Mouse (Mus musculus) forebrain, postnatal 0 days (tissue): ENCODE data around the gene Mllt3. TPM values are rescaled to one million over a fixed set of nuclear protein-coding genes. Genes with fewer than 3 reads are reported as not detected.
A peak's percentile ranks its signal among the peaks of the same experiment; 100 is the strongest.

ENCODE experiments used
- ATAC-seq: fragments of 200-750 bp; cut with Nextera tagmentation; 2 replicates; pipeline ENCODE4 v1.8.0; 2017; ENCODE audit warnings: mild to moderate bottlenecking, moderate library complexity
- DNase-seq: peaks from one replicate; pipeline ENCODE4 v3.0.0-alpha.2; 2015
- H3K27ac ChIP-seq: fragments of 300-500 bp; sonication (generic); 2 replicates; pipeline ENCODE4 v1.5.1; 2014; ENCODE audit warnings: low read depth, mild to moderate bottlenecking, antibody characterized with exemption, low read length, moderate library complexity, mixed read lengths
- H3K27me3 ChIP-seq: fragments of 300-500 bp; sonication (generic); 2 replicates; pipeline ENCODE4 v1.6.1; 2014; ENCODE audit warnings: mild to moderate bottlenecking, low read length, mixed read lengths; ENCODE audit not compliant: insufficient read depth
- H3K36me3 ChIP-seq: fragments of 300-500 bp; sonication (generic); 2 replicates; pipeline ENCODE4 v1.6.1; 2014; ENCODE audit warnings: mild to moderate bottlenecking, moderate library complexity; ENCODE audit not compliant: insufficient read depth
- H3K4me1 ChIP-seq: fragments of 300-500 bp; sonication (generic); 2 replicates; pipeline ENCODE4 v1.6.1; 2014; ENCODE audit warnings: antibody characterized with exemption; ENCODE audit not compliant: insufficient read depth
- H3K4me2 ChIP-seq: fragments of 300-500 bp; sonication (generic); 2 replicates; pipeline ENCODE4 v1.6.1; 2014; ENCODE audit warnings: low read depth, mild to moderate bottlenecking, moderate library complexity
- H3K4me3 ChIP-seq: fragments of 300-500 bp; sonication (generic); 2 replicates; pipeline ENCODE4 v1.5.1; 2014; ENCODE audit warnings: low read depth, low read length, mixed read lengths
- H3K9ac ChIP-seq: fragments of 300-500 bp; sonication (generic); 2 replicates; pipeline ENCODE4 v1.6.1; 2014; ENCODE audit warnings: mild to moderate bottlenecking
- H3K9me3 ChIP-seq: fragments of 300-500 bp; sonication (generic); 2 replicates; pipeline ENCODE4 v1.6.1; 2016; ENCODE audit warnings: low read length
- CTCF ChIP-seq: sonication (generic); IDR thresholded peaks from 2 replicates; pipeline ENCODE4 v1.5.1; 2016; ENCODE audit warnings: antibody characterized with exemption, control low read depth, low read depth
- WGBS: fragments of 180-500 bp; shearing (Covaris S2); extraction: QIAGEN DNeasy Blood & Tissue Kit; methylation state at CpG from one replicate; pipeline ENCODE4 v1.1.7; 2014; 5-methylcytosine and 5-hydroxymethylcytosine counted together
- polyA plus RNA-seq: library from polyadenylated mRNA; unstranded; fragments of >200 nt; fragmentation: Nextera tagmentation; extraction: Ambion mirVana; gene quantifications from 2 replicates; pipeline ENCODE4 v1.2.1, GENCODE M21; 2015
- total RNA-seq: library from RNA; depleted of rRNA; stranded (reverse); fragments of >200 nt; gene quantifications from 2 replicates; pipeline ENCODE4 v1.2.3, GENCODE M21; 2014

The Mllt3 gene
- total and polyA plus RNA-seq, 2 experiments from 2014 or later: 41.0 to 75.2 TPM

DNA sequence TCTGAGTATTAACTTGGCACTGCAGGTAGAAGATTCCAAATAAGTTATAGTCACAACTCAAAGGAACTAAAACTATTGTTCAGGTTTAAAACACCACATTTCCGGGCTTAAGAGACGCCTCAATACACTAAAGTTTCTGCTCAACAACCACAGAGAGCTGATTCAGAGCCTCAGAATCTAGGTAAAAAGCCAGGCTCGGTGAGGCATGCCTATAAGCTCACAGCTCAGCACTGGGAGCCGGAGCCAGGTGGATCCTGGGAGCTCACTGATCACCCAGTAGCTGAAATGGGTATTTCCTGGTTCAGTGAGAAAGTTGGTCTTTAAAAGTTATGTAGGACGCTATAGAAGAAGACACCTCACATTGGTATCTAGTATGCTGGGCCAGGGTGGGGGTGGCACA, 183.1 kb downstream of the Mllt3 start:
- no peak for ATAC-seq
- H3K27ac ChIP-seq: no peak overlapping the region
- TF ChIP-seq CTCF: no peak
- H3K36me3 ChIP-seq: no peaks in the 10 kb centered on the region
- DNase-seq: no peak
- H3K4me2 ChIP-seq: no peak overlapping the region
- no peaks in the 10 kb centered on the region for H3K27me3 ChIP-seq
- no peak overlapping the region for H3K4me3 ChIP-seq
- 87% methylated on average over 5 of the region's 5 CpGs for WGBS
- H3K9me3 ChIP-seq: no peaks in the 10 kb centered on the region
- no peak overlapping the region for H3K9ac ChIP-seq
- H3K4me1 ChIP-seq: no peaks in the 10 kb centered on the region

DNA sequence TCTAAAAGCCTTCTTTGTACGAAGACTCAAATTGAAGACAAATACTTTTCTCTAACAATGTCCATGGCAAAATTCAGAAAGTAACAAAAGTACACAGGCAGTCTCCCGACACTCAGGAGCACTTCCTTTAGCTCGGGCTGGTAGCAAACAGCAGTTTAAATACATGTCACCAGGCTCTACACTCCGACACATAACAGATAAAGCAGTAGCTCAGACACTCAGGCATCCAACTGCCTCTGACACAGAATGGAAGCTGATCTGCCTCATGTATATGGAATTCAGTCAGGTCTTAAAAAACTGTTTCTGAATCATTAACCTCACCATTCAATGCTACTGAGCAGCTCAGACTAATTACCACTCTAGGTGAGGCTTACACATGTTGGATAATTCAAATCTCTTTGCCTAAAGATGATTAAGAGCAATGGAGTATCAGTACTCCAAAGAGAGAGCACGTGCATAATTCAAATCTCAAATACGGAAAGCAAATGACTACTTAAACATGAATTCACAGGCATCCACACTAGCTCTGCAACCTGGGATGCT, 188.4 kb downstream of the Mllt3 start:
- Histone ChIP-seq H3K9ac (no peak overlapping the region), H3K36me3 (peaks cover 3% of the 10 kb centered on the region; the same call in 1 of the 2 replicates), H3K9me3 (no peaks in the 10 kb centered on the region), H3K4me2 (no peak overlapping the region), H3K27ac (0 out of 2 replicates have a peak overlapping the region, but pooled peaks have one; percentile 16), H3K4me1 (no peaks in the 10 kb centered on the region), H3K27me3 (no peaks in the 10 kb centered on the region), H3K4me3 (no peak overlapping the region)
- DNase-seq (no peak), ATAC-seq (peak; percentile 43; the same call in 1 of the 2 replicates)
- 38% methylated on average over 6 of the region's 6 CpGs for WGBS
- TF ChIP-seq CTCF: no peak

DNA sequence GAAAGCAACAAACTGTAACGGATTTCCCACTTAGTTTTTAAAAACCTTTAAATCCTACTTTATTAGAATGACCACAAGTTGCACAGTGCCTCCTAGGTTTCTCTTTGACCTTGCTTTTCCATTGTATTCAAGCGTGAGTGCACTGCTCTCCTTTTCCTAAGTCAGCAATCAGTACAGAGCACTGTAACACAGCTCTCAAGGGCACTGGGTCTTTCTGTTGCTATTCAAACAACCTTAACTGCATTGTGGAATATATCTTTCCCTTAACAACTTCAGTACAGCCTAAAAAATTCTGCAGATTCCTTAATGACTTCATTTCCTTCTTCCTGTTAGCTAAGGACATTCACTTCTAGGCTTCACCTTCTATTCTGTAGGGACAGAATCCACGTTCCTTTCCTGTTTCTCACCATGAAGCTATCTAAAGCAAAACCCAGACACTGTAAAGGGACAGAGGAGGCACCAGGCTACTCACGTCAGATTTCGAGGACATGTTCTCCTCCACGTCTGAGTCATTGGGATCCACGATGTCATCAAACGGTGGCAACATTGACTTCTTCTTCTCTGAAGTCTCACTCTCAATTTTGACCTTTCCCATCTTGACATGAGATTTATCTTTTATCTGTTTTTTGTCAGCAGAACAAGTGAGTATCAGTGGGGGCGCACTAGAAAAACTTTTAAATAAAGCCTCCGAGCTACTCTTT, 192.8 kb downstream of the Mllt3 start:
- Histone ChIP-seq H3K4me2 (no peak overlapping the region), H3K27ac (no peak overlapping the region)
- no peak for ATAC-seq

DNA sequence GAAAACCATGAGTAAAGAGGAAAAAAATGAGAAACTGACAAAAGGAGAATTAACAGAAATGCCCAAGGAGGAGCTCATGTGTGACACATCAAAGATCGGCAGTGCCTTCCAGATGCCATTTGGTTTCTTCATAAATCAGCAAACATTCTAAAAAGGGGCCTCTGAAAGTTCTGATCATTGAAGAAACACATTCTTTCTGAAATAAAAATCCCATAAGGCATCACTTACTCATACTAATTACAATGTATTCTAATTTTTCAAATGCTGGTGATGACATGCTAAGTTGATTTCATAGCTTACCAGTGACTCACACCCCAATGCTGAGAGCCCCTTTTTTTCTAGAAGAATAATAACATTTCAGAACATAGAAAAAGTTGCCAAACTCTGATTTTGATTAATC, 194.4 kb downstream of the Mllt3 start:
- no peak for TF ChIP-seq CTCF
- H3K4me1 ChIP-seq: 0 out of 2 replicates have a peak, but pooled peaks cover 3% of the 10 kb centered on the region
- peaks cover 3% of the 10 kb centered on the region; the same call in 1 of the 2 replicates for H3K36me3 ChIP-seq
- DNase-seq (no peak), ATAC-seq (no peak)
- H3K27ac ChIP-seq: no peak overlapping the region
- H3K4me2 ChIP-seq: no peak overlapping the region
- WGBS: 93% methylated on average over 1 of the region's 1 CpGs
- H3K27me3 ChIP-seq: no peaks in the 10 kb centered on the region
- no peaks in the 10 kb centered on the region for H3K9me3 ChIP-seq
- no peak overlapping the region for H3K9ac ChIP-seq
- H3K4me3 ChIP-seq: no peak overlapping the region

More for the DNA sequence above, 192.8 kb downstream of the Mllt3 start:
- Histone ChIP-seq H3K9me3 (no peaks in the 10 kb centered on the region), H3K27me3 (no peaks in the 10 kb centered on the region), H3K36me3 (peaks cover 3% of the 10 kb centered on the region; the same call in 1 of the 2 replicates), H3K9ac (no peak overlapping the region), H3K4me3 (no peak overlapping the region), H3K4me1 (no peaks in the 10 kb centered on the region)
- WGBS: 85% methylated on average over 10 of the region's 10 CpGs
- no peak for TF ChIP-seq CTCF
- DNase-seq: no peak

DNA sequence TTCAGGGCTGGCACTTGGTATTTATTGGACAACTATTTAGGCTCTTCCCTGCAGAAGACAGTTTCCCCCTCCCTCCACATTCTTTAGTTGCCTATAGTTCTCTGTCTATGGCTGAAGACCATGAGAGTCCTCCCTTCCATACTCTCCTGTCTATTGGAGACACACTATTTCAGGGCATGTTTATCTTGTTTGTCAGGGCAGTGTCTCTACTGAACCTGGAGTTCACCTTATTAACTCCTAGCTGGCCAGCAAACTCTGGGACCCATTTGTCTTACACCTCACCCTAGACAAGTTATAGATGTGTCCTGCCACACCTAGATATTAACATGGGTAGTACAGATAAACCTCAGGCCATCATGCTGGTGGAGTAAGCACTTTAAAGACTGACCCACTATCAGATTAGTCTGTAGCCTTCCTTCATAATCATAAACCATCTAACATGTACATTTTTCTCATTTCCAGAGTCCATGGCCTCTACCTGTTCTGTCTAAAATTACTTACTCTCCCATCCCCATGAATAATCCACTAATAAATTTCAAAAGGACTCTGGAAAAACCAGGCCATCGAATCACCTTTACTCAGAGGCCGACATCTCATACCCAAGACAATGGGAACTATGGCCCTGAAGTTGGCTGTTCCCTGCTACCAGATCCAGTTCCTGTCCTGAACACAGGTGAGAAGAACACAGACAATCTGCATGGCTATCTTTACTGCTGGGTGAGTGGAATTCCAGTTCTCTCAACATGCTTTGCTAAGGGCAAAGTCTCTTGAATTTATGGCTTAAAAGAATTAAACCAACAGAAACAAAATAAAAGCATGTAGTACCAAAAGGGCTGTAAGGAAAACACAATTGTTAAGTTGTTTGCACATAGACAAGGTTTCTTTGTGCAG, 195.4 kb downstream of the Mllt3 start:
- no peaks in the 10 kb centered on the region for H3K9me3 ChIP-seq
- TF ChIP-seq CTCF: no peak
- ATAC-seq (no peak), DNase-seq (no peak)
- no peak overlapping the region for H3K27ac ChIP-seq
- peaks cover 3% of the 10 kb centered on the region; the same call in 1 of the 2 replicates for H3K36me3 ChIP-seq
- H3K4me2 ChIP-seq: no peak overlapping the region
- no peak overlapping the region for H3K4me3 ChIP-seq
- H3K9ac ChIP-seq: no peak overlapping the region
- 0 out of 2 replicates have a peak, but pooled peaks cover 3% of the 10 kb centered on the region for H3K4me1 ChIP-seq
- WGBS: 94% methylated on average over 2 of the region's 2 CpGs
- no peaks in the 10 kb centered on the region for H3K27me3 ChIP-seq

DNA sequence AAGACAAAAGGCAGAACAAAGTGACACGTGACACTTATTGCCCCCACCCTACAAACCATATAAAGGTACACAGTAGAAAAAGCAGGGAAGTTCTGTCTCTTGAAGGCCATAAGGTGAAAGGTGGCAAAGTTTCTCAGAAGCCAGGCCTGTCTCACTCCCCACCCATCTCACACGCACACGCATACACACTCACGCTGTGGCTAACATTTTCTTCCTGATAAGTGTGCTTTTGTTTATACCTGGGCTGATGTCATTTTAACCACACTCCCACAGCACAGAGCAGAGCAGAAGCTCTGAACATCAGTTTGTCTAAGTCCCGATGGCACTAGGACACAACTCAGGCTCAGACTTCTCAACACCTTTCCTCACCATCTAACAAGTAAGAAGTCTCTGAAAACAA, 196.9 kb downstream of the Mllt3 start:
- TF ChIP-seq CTCF: no peak
- Histone ChIP-seq H3K27me3 (no peaks in the 10 kb centered on the region), H3K4me1 (0 out of 2 replicates have a peak, but pooled peaks cover 3% of the 10 kb centered on the region), H3K9me3 (no peaks in the 10 kb centered on the region), H3K4me3 (no peak overlapping the region), H3K9ac (no peak overlapping the region), H3K27ac (no peak overlapping the region), H3K4me2 (no peak overlapping the region), H3K36me3 (peaks cover 3% of the 10 kb centered on the region; the same call in 1 of the 2 replicates)
- DNase-seq (no peak), ATAC-seq (no peak)
- 90% methylated on average over 5 of the region's 5 CpGs for WGBS

DNA sequence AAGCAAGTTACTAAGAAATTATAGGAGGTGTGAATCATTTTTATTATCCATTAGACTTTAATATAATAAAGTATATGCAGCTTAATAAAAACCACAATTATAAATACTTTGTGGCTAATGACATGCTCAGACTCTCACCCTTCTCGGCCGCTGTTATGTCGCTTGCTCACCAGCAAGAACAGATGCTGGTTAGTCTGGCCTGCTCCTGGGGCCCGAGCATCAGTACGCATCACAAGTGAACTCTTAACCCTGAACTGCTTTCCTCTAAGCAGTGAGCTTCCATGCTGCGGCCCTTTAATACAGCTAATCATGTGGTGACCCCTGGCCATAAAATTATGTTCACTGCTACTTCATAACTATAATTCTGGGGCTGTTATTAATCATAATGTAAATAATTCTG, 198.0 kb downstream of the Mllt3 start:
- no peak for ATAC-seq
- no peak for DNase-seq
- Histone ChIP-seq H3K4me1 (0 out of 2 replicates have a peak, but pooled peaks cover 8% of the 10 kb centered on the region), H3K9ac (no peak overlapping the region), H3K36me3 (peaks cover 2% of the 10 kb centered on the region; the same call in 1 of the 2 replicates), H3K27me3 (no peaks in the 10 kb centered on the region), H3K27ac (no peak overlapping the region), H3K9me3 (no peaks in the 10 kb centered on the region), H3K4me3 (no peak overlapping the region), H3K4me2 (no peak overlapping the region)
- 68% methylated on average over 6 of the region's 6 CpGs for WGBS
- no peak for TF ChIP-seq CTCF
